In genomic region chr4:24698528-24699117, GRCm38 (mm10) we compare ENCODE assay signal across 9 mouse cellular contexts.
DNase-seq lines count a peak whose midpoint lies in the region; ATAC-seq and TF ChIP-seq lines count a peak whose summit lies in the region.
"Had no signal": no experiment of that assay in that cellular context is flagged by ENCODE, and none has a peak within 500 bp of the region (broad histone marks: within the 10 kb centered on the region; RNA-seq: fewer than 3 reads in every experiment).

No protein-coding gene starts in this region.

- H3K27ac ChIP-seq in heart, adult 2 months = no peak overlapping the region
- H3K27ac ChIP-seq in heart, embryonic 10.5 days = no peak overlapping the region
- no peak overlapping the region for H3K27ac ChIP-seq in hindbrain, embryonic 14.5 days
- no peak overlapping the region for H3K27ac ChIP-seq in neural tube, embryonic 15.5 days (replicated peaks)
- H3K27ac ChIP-seq: heart, embryonic 13.5 days had no signal

- no peak for DNase-seq in heart, adult 2 months
- DNase-seq in heart, embryonic 10.5 days (ENCODE audit: low spot score) = no peak
- peak; percentile 19 for DNase-seq in A20 (ENCODE audit: low read depth, low spot score)
- peak; percentile 21 for DNase-seq in cerebellum, adult 8-10 months
- peak; percentile 78 for DNase-seq in hindbrain, embryonic 14.5 days (ENCODE audit: low spot score)
- no peak for DNase-seq in lung, postnatal 4 days

- ATAC-seq in hindbrain, embryonic 14.5 days (ENCODE audit: low FRiP score) = peak; percentile 62
- ATAC-seq in neural tube, embryonic 15.5 days (ENCODE audit: low FRiP score) = peak; percentile 47; the same call in 1 of the 2 replicates
- no peak for ATAC-seq in granulocyte monocyte progenitor cell, adult 5-6 weeks (replicated peaks; ENCODE audit: poor library complexity, severe bottlenecking)

- no peaks in the 10 kb centered on the region for H3K36me3 ChIP-seq in heart, adult 2 months (ENCODE audit: control insufficient read depth, insufficient read depth, low read length)
- H3K36me3 ChIP-seq in heart, embryonic 10.5 days = no peaks in the 10 kb centered on the region
- H3K36me3 ChIP-seq in hindbrain, embryonic 14.5 days (replicated peaks; ENCODE audit: control insufficient read depth, insufficient read depth) = no peaks in the 10 kb centered on the region
- no peaks in the 10 kb centered on the region for H3K36me3 ChIP-seq in neural tube, embryonic 15.5 days
- H3K36me3 ChIP-seq: heart, embryonic 13.5 days had no signal

- H3K9ac ChIP-seq in heart, adult 2 months (ENCODE audit: low read depth, low read length) = no peak overlapping the region
- no peak overlapping the region for H3K9ac ChIP-seq in hindbrain, embryonic 14.5 days
- H3K9ac ChIP-seq in neural tube, embryonic 15.5 days (replicated peaks) = no peak overlapping the region
- H3K9ac ChIP-seq: heart, embryonic 13.5 days had no signal

- no peak for TF ChIP-seq EP300 in heart, adult 2 months (IDR thresholded peaks at IDR 0.05; ENCODE audit: insufficient read depth, low read depth, low read length)

- no peaks in the 10 kb centered on the region for H3K79me2 ChIP-seq in heart, adult 2 months (replicated peaks; ENCODE audit: control insufficient read depth, insufficient read depth, low read length)

- peak; percentile 39 for TF ChIP-seq CTCF in heart, adult 2 months (IDR thresholded peaks at IDR 0.05)

- no peaks in the 10 kb centered on the region for H3K27me3 ChIP-seq in heart, adult 2 months (ENCODE audit: control insufficient read depth, insufficient read depth, low read length)
- H3K27me3 ChIP-seq in heart, embryonic 10.5 days (ENCODE audit: insufficient read depth, poor library complexity, severe bottlenecking) = no peaks in the 10 kb centered on the region
- no peaks in the 10 kb centered on the region for H3K27me3 ChIP-seq in hindbrain, embryonic 14.5 days (ENCODE audit: control insufficient read depth, insufficient read depth, low read length)
- H3K27me3 ChIP-seq in neural tube, embryonic 15.5 days (replicated peaks) = no peaks in the 10 kb centered on the region
- H3K27me3 ChIP-seq: heart, embryonic 13.5 days had no signal

- intact Hi-C loops in heart, adult 2 months (cut with DNase I) = no loop called here

- no peaks in the 10 kb centered on the region for H3K4me1 ChIP-seq in heart, adult 2 months (ENCODE audit: control insufficient read depth, insufficient read depth, low read length)
- H3K4me1 ChIP-seq in heart, embryonic 10.5 days = no peaks in the 10 kb centered on the region
- H3K4me1 ChIP-seq in hindbrain, embryonic 14.5 days (replicated peaks; ENCODE audit: control insufficient read depth, insufficient read depth, low read length) = no peaks in the 10 kb centered on the region
- no peaks in the 10 kb centered on the region for H3K4me1 ChIP-seq in neural tube, embryonic 15.5 days
- H3K4me1 ChIP-seq: heart, embryonic 13.5 days had no signal

- no peak overlapping the region for H3K4me3 ChIP-seq in heart, adult 2 months
- H3K4me3 ChIP-seq in heart, embryonic 10.5 days = no peak overlapping the region
- H3K4me3 ChIP-seq in hindbrain, embryonic 14.5 days (replicated peaks; ENCODE audit: low read length) = no peak overlapping the region
- H3K4me3 ChIP-seq in neural tube, embryonic 15.5 days (replicated peaks) = no peak overlapping the region
- H3K4me3 ChIP-seq: heart, embryonic 13.5 days had no signal

- no peaks in the 10 kb centered on the region for H3K9me3 ChIP-seq in heart, embryonic 10.5 days
- no peaks in the 10 kb centered on the region for H3K9me3 ChIP-seq in hindbrain, embryonic 14.5 days (ENCODE audit: control insufficient read depth, low read length)
- H3K9me3 ChIP-seq in neural tube, embryonic 15.5 days (replicated peaks) = no peaks in the 10 kb centered on the region
- H3K9me3 ChIP-seq: heart, embryonic 13.5 days had no signal

- peak overlapping the region; percentile 17 for H3K4me2 ChIP-seq in hindbrain, embryonic 14.5 days (replicated peaks)
- H3K4me2 ChIP-seq in neural tube, embryonic 15.5 days = peak overlapping the region; percentile 28; the same call in 1 of the 2 replicates
- H3K4me2 ChIP-seq: heart, embryonic 13.5 days had no signal

- WGBS in heart, adult 2 months = 70% methylated on average over 7 of the region's 7 CpGs
- WGBS in heart, embryonic 10.5 days = 67% methylated on average over 7 of the region's 7 CpGs
- WGBS in hindbrain, embryonic 14.5 days = 61% methylated on average over 7 of the region's 7 CpGs
- 54% methylated on average over 7 of the region's 7 CpGs for WGBS in neural tube, embryonic 15.5 days

- TF ChIP-seq POLR2A in heart, adult 2 months (IDR thresholded peaks at IDR 0.05; ENCODE audit: insufficient read depth, low read depth, low read length) = no peak

Comparison
In these comparisons a context has a peak if more than half of its experiments do, and no peak if none do; other contexts are left out.
1. DNase-seq: peak in A20 (single experiment), cerebellum, adult 8-10 months (single experiment) and hindbrain, embryonic 14.5 days (single experiment); none in heart, adult 2 months (0 of 2), heart, embryonic 10.5 days (single experiment) and lung, postnatal 4 days (0 of 2).